Mouse (Mus musculus): ENCODE results near the gene Manea.
A peak's percentile ranks its signal among the peaks of the same experiment; 100 is the strongest.
"Not testable (repeated sequence)": the region's sequence is repeated elsewhere in the genome, so short reads cannot be mapped to it uniquely, and the experiment has no call there.

Gene Manea

GRCm38 (mm10) chr4:26346443-26347106 is at the start of gene Manea:
Gene Manea, minus strand, starts transcription at chr4:26346891.
- peak; percentile 91 for DNase-seq

- DNase-seq, result no peak
Measured at GRCm38 (mm10) chr4:26354616-26355015, 7.9 kb upstream of the Manea start.

GRCm38 (mm10) chr4:26353643-26354231 is 7.0 kb upstream of the Manea start:
- DNase-seq, result no peak

- no peak for DNase-seq
Measured at GRCm38 (mm10) chr4:26347239-26347638, 548 bp upstream of the Manea start.

- no peak for DNase-seq
Measured at GRCm38 (mm10) chr4:26345741-26346442, 799 bp downstream of the Manea start.

GRCm38 (mm10) chr4:26345080-26345479 is 1.6 kb downstream of the Manea start:
- DNase-seq, result no peak

GRCm38 (mm10) chr4:26342346-26342745 is 4.3 kb downstream of the Manea start:
- no peak for DNase-seq

GRCm38 (mm10) chr4:26338604-26339003 is 8.1 kb downstream of the Manea start:
- DNase-seq, result no peak

- no peak for DNase-seq
Measured at GRCm38 (mm10) chr4:26336563-26336962, 10.1 kb downstream of the Manea start.

GRCm38 (mm10) chr4:26304731-26305130 is 42.0 kb downstream of the Manea start:
- not testable (repeated sequence) for DNase-seq

GRCm38 (mm10) chr4:26277112-26277716 is 69.5 kb downstream of the Manea start:
- DNase-seq, result no peak

GRCm38 (mm10) chr4:26276264-26276663 is 70.4 kb downstream of the Manea start:
- no peak for DNase-seq

- DNase-seq, result no peak
Measured at GRCm38 (mm10) chr4:26275769-26276168, 70.9 kb downstream of the Manea start.

Measured in right cerebral cortex, adult 18-20 months (tissue).